Mouse (Mus musculus) G1E (cell line): ENCODE results near the gene Cep152. TPM values are rescaled to one million over a fixed set of nuclear protein-coding genes. Genes with fewer than 3 reads are reported as not detected.
A peak's percentile ranks its signal among the peaks of the same experiment; 100 is the strongest.

Source experiments
- ATAC-seq: 2 replicates; pipeline ENCODE4 v1.8.0; 2016; ENCODE audit warnings: mild to moderate bottlenecking; ENCODE audit not compliant: insufficient number of reproducible peaks, poor library complexity, low FRiP score, severe bottlenecking; ENCODE audit errors: extremely low read depth
- DNase-seq: peaks from one replicate; pipeline ENCODE4 v3.0.0; 2012; ENCODE audit warnings: low spot score
- H3K27me3 ChIP-seq: 2 replicates; pipeline ENCODE4 v1.6.1; 2012; ENCODE audit warnings: mild to moderate bottlenecking, low read length, inconsistent platforms; ENCODE audit not compliant: insufficient read depth
- H3K36me3 ChIP-seq: replicated peaks from 2 replicates; pipeline ENCODE3; 2012; ENCODE audit warnings: mild to moderate bottlenecking, inconsistent platforms
- H3K4me1 ChIP-seq: 2 replicates; pipeline ENCODE4 v1.6.1; 2012; ENCODE audit warnings: low read depth, low read length, inconsistent platforms, mixed read lengths; ENCODE audit not compliant: insufficient read depth
- H3K4me3 ChIP-seq: 2 replicates; pipeline ENCODE4 v1.5.1; 2012; ENCODE audit warnings: low read depth, mild to moderate bottlenecking, inconsistent platforms, low read length, moderate library complexity, mixed read lengths
- H3K9me3 ChIP-seq: replicated peaks from 2 replicates; pipeline ENCODE4 v1.6.1; 2012; ENCODE audit warnings: inconsistent platforms
- CTCF ChIP-seq: IDR thresholded peaks from 2 replicates; pipeline ENCODE4 v1.5.1; 2012; ENCODE audit warnings: low read depth, low read length, inconsistent platforms, mixed read lengths
- GATA1 ChIP-seq: IDR thresholded peaks from 2 replicates; pipeline ENCODE4 v1.6.1; 2012; ENCODE audit warnings: borderline replicate concordance, low read length, inconsistent platforms, mixed read lengths
- GATA2 ChIP-seq: IDR thresholded peaks from 2 replicates; pipeline ENCODE4 v1.6.1; 2012; ENCODE audit warnings: low read depth, low read length, inconsistent platforms, borderline replicate concordance
- POLR2AphosphoS5 ChIP-seq: IDR thresholded peaks from 2 replicates; pipeline ENCODE4 v1.6.1; 2012; ENCODE audit warnings: low read depth, low read length, inconsistent platforms; ENCODE audit not compliant: insufficient replicate concordance
- TAL1 ChIP-seq: conservative IDR thresholded peaks from 2 replicates; pipeline ENCODE4 v1.6.1; 2012; ENCODE audit warnings: low read depth, low read length, inconsistent platforms, mixed read lengths
- polyA plus RNA-seq: library from polyadenylated mRNA; stranded (reverse); fragments of >175 nt; gene quantifications from 2 replicates; pipeline ENCODE4 v1.2.3, GENCODE M21; 2012
- total RNA-seq, 2 experiments: library from RNA; stranded (forward) in 1 of 2; stranded (reverse) in 1 of 2; fragments of 200-1000 nt in 1 of 2; fragments of >200 nt in 1 of 2; fragmentation: Nextera tagmentation in 1 of 2; gene quantifications; 2 replicates each; pipeline ENCODE4 v1.2.3; 2014 to 2017

Gene Cep152
- total and polyA plus RNA-seq, 3 experiments: 2.3 to 17.6 (median 8.0) TPM

DNA sequence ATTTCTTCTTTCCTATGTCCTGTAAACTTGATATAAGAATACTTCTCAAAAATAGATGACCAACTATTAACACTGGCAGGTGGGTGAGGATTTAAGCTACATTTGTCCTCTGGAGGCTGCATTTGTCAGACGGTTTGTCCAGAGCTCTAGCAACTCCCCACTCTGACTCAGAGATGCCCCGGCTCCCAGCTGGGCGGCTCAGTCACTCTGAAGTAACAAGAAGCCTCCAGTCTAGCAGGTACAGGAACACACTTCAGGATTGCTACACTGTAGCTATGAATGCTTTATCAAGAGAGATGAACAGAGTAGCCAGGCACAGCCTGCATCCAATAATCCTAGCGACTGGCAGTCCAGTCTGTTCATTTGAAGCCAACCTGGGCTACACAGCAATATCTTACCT, 26.0 kb downstream of the Cep152 start:
- DNase-seq: no peak
- no peak for TF ChIP-seq CTCF
- TF ChIP-seq GATA1: no peak
- no peak for TF ChIP-seq GATA2
- TF ChIP-seq TAL1: no peak
- no peak for TF ChIP-seq POLR2AphosphoS5
- Histone ChIP-seq H3K4me3 (no peak overlapping the region), H3K36me3 (peaks cover 94% of the 10 kb centered on the region), H3K27me3 (no peaks in the 10 kb centered on the region), H3K9me3 (no peaks in the 10 kb centered on the region), H3K4me1 (peaks cover 2% of the 10 kb centered on the region; the same call in 1 of the 2 replicates)
- ATAC-seq: no peak

DNA sequence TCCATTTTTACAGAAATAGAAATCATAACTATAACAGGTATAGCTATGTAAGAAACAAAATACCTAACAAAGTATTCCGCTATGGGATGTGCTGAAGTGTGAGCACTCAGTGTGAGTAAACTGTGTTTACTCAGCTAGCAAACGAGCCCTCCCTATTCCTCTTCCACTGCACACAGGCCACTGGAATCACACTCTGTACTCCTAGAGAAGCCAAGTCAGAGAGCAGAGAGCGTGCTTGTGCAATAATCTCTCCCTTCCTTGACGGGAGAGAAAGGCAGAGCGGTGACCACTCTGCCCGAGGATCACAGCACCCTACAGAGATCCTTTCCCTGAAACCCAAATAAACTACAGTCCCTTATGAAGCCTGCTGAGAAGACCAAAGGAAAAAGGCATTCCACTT, 26.7 kb downstream of the Cep152 start:
- ATAC-seq (no peak), DNase-seq (no peak)
- Histone ChIP-seq H3K27me3 (no peaks in the 10 kb centered on the region), H3K9me3 (no peaks in the 10 kb centered on the region), H3K4me1 (peaks cover 2% of the 10 kb centered on the region; the same call in 1 of the 2 replicates), H3K36me3 (peaks cover 95% of the 10 kb centered on the region), H3K4me3 (no peak overlapping the region)
- TF ChIP-seq GATA2 (no peak), POLR2AphosphoS5 (no peak), GATA1 (no peak)

DNA sequence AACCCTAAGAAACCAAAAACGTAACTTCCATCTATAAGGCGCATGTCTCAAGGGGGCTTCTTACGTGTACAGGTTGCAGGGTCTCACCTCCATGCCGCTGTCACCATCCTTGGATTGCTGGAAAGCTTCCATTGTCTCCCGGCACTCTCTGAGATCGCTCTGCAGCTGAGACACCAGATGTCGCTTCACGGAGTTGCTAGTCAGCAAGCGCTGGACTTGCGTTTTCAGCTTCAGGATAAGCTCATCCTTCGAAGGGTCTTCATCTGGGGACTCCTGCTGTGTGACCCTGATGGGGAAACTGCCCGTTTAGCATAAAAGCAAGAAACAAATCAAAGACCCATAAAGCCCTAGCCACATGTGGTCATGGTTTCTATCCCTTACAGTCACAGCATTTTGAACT, 30.1 kb downstream of the Cep152 start:
- H3K4me3 ChIP-seq: no peak overlapping the region
- no peaks in the 10 kb centered on the region for H3K9me3 ChIP-seq
- H3K4me1 ChIP-seq: peaks cover 22% of the 10 kb centered on the region
- DNase-seq (no peak), ATAC-seq (no peak)
- peaks cover 90% of the 10 kb centered on the region for H3K36me3 ChIP-seq
- H3K27me3 ChIP-seq: no peaks in the 10 kb centered on the region
- TF ChIP-seq TAL1 (no peak), CTCF (no peak), GATA2 (no peak), GATA1 (no peak), POLR2AphosphoS5 (no peak)

DNA sequence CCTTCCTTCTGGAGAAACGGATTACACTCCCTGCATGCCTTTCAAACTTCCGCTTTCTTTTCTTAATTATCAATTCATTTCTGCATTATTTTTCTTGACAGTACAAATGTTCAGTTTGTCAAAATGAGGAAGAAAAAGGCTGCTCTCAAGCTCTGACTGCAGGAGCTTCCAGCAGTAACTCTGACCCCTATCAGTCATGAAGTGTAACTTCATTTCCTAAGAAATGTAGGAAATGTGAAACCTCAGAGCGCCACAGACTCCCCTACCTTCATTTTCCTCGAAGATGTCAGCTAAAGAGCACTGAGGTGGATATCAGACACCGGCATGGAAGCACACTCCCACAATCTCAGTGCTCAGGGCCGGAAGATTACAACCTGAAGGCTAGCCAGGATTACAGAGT, 30.8 kb downstream of the Cep152 start:
- TF ChIP-seq CTCF (no peak), TAL1 (no peak), GATA1 (no peak), GATA2 (no peak), POLR2AphosphoS5 (no peak)
- no peak for ATAC-seq
- DNase-seq: no peak
- H3K27me3 ChIP-seq: no peaks in the 10 kb centered on the region
- no peak overlapping the region for H3K4me3 ChIP-seq
- peaks cover 29% of the 10 kb centered on the region for H3K4me1 ChIP-seq
- H3K36me3 ChIP-seq: peaks cover 89% of the 10 kb centered on the region
- no peaks in the 10 kb centered on the region for H3K9me3 ChIP-seq

DNA sequence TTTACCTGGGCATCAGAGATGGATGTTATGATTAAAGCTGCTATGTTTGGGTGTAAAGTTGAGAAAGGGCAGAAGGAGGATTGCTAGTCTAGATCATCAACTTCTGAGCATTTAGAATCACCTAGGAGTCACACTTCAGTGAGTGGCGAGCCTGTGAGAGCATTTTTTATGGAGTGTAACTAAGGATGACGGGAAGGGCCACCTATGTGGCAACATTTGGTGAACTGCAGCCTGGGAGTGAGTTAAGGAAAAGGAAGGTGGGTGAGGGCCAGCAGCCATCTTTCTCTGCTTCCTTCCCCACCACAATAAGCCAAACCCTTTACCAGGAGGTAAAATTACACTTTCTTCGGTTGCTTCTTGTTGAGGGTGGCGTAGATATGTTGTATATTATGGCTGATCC, 33.0 kb downstream of the Cep152 start:
- ATAC-seq (no peak), DNase-seq (no peak)
- Histone ChIP-seq H3K4me3 (no peak overlapping the region), H3K9me3 (no peaks in the 10 kb centered on the region), H3K4me1 (peaks cover 48% of the 10 kb centered on the region), H3K27me3 (no peaks in the 10 kb centered on the region), H3K36me3 (peaks cover 89% of the 10 kb centered on the region)
- TF ChIP-seq GATA1 (no peak), TAL1 (no peak), CTCF (no peak), GATA2 (no peak)

DNA sequence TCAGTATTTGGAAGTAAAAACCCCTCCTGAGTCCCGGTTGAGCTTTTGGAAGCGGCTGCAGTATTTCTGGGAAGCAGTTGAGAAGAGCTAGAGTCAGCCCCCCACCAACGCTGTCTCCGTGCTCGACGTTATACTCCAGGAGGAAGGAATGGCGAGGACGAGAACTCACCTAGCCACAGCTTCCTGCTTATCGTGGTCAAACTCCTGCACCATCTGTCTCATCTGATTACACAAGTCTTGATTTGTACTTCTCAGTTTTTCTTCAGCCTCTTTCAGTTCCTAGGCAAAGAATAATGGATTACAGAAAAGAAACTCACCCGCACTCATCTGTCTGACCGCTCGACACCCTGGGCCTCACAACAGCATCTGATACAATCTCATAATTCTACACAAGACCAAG, 35.6 kb downstream of the Cep152 start:
- ATAC-seq (peak; percentile 74), DNase-seq (peak; percentile 18)
- TF ChIP-seq POLR2AphosphoS5: no peak
- peak; percentile 80 for TF ChIP-seq TAL1
- Histone ChIP-seq H3K9me3 (no peaks in the 10 kb centered on the region), H3K4me3 (no peak overlapping the region; the same call in 1 of the 2 replicates), H3K36me3 (peaks cover 88% of the 10 kb centered on the region), H3K4me1 (peaks cover 54% of the 10 kb centered on the region), H3K27me3 (no peaks in the 10 kb centered on the region)

DNA sequence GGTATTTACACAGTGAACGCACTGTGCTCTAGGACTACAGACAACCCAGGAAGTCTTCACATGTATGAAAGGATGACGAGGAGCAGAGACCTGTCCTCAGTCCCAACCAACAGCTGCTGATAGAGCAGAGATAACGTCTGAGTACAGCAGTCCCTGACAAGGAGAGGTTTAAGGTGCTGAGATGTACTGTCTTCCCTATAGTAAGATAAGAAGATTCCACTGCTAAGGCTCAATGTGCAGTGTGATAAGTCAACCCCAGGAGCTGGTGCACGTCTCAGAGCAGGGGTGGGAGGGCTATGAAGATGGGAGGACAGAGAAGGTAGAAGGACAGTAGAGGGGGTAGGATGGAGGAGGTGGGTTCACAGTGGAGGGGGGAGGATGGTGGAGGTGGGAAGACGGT, 43.8 kb downstream of the Cep152 start:
- no peaks in the 10 kb centered on the region for H3K9me3 ChIP-seq
- TF ChIP-seq POLR2AphosphoS5: no peak
- no peak for TF ChIP-seq CTCF
- no peak for TF ChIP-seq GATA1
- peak; percentile 39; the same call in 1 of the 2 replicates for TF ChIP-seq GATA2
- peak; percentile 72 for TF ChIP-seq TAL1
- ATAC-seq (peak; percentile 79), DNase-seq (peak; percentile 58)
- H3K27me3 ChIP-seq: no peaks in the 10 kb centered on the region
- H3K36me3 ChIP-seq: peaks cover 90% of the 10 kb centered on the region
- peaks cover 46% of the 10 kb centered on the region for H3K4me1 ChIP-seq
- H3K4me3 ChIP-seq: peak overlapping the region; percentile 13

DNA sequence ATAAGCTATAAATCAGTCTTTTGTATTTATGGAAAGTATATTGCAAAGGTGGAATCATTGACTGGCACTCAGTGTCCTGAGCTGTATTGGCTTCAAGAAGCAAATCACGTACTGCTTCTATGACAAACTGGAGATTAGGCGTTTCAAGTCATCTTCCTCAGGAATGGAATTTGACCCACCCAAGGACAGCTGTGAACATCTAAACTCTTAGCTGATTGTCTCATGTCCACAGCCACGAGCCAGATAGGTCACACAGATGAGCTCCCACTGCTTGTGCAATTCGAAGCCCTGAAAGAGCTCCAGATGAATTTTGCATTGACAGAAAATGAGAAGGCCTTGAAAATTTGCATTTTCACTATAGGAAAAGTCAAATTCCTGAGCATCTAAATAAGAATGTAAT, 47.2 kb downstream of the Cep152 start:
- ATAC-seq (no peak), DNase-seq (no peak)
- TF ChIP-seq TAL1: no peak
- no peak for TF ChIP-seq GATA1
- TF ChIP-seq GATA2: no peak
- no peak for TF ChIP-seq CTCF
- TF ChIP-seq POLR2AphosphoS5: no peak
- H3K4me3 ChIP-seq: no peak overlapping the region
- peaks cover 47% of the 10 kb centered on the region for H3K4me1 ChIP-seq
- H3K27me3 ChIP-seq: no peaks in the 10 kb centered on the region
- H3K36me3 ChIP-seq: peaks cover 92% of the 10 kb centered on the region
- no peaks in the 10 kb centered on the region for H3K9me3 ChIP-seq
